In genomic region chr10:14401744-14402143, GRCm38 (mm10) we compare ENCODE assay signal across 13 mouse cellular contexts.
DNase-seq lines count a peak whose midpoint lies in the region; ATAC-seq lines count a peak whose summit lies in the region.
"Had no signal": no experiment of that assay in that cellular context is flagged by ENCODE, and none has a peak within 500 bp of the region (broad histone marks: within the 10 kb centered on the region; RNA-seq: fewer than 3 reads in every experiment).

No protein-coding gene starts in this region.

- no peak overlapping the region for H3K27ac ChIP-seq in limb, embryonic 15.5 days
- H3K27ac ChIP-seq: forebrain, embryonic 15.5 days; hindbrain, postnatal 0 days; kidney, postnatal 0 days had no signal

- DNase-seq in heart, postnatal 10 days, result peak; percentile 4 to 7
- no peak for DNase-seq in heart, postnatal 4 days
- peak; percentile 21 for DNase-seq in adrenal gland, postnatal 25 days
- peak; percentile 77 for DNase-seq in fibroblast of lung, adult 2 months (ENCODE audit: low read depth)
- no peak for DNase-seq in neural tube, embryonic 10.5 days (ENCODE audit: extremely low spot score, low spot score)
- no peak for DNase-seq in left cerebral cortex, adult 8-10 months (ENCODE audit: low spot score in 2 of 2)
- DNase-seq: cerebellum, adult 8-10 months; left cerebral cortex, postnatal 4 days had no signal

- intact Hi-C loops in heart, postnatal 10 days (cut with DNase I), result no loop called here

- H3K36me3 ChIP-seq in limb, embryonic 15.5 days, result peaks cover 4% of the 10 kb centered on the region; the same call in 1 of the 2 replicates
- H3K36me3 ChIP-seq: forebrain, embryonic 15.5 days had no signal

- WGBS in limb, embryonic 15.5 days, result 59% methylated on average over 8 of the region's 8 CpGs

- no peak overlapping the region for H3K4me2 ChIP-seq in limb, embryonic 15.5 days
- H3K4me2 ChIP-seq: forebrain, embryonic 15.5 days had no signal

- H3K9ac ChIP-seq in limb, embryonic 15.5 days, result no peak overlapping the region
- H3K9ac ChIP-seq: forebrain, embryonic 15.5 days had no signal

- H3K4me3 ChIP-seq in limb, embryonic 15.5 days, result no peak overlapping the region
- H3K4me3 ChIP-seq: forebrain, embryonic 15.5 days; myocyte had no signal

- H3K9me3 ChIP-seq in limb, embryonic 15.5 days, result 0 out of 2 replicates have a peak, but pooled peaks cover 4% of the 10 kb centered on the region

- H3K4me1 ChIP-seq in limb, embryonic 15.5 days, result no peaks in the 10 kb centered on the region
- H3K4me1 ChIP-seq: forebrain, embryonic 15.5 days had no signal

- ATAC-seq in limb, embryonic 15.5 days (ENCODE audit: insufficient number of reproducible peaks, low FRiP score, low TSS enrichment, low read depth), result peak; percentile 58; the same call in 1 of the 2 replicates
- ATAC-seq: forebrain, embryonic 15.5 days; hindbrain, postnatal 0 days had no signal

- H3K27me3 ChIP-seq in limb, embryonic 15.5 days, result no peaks in the 10 kb centered on the region
- H3K27me3 ChIP-seq: forebrain, embryonic 15.5 days had no signal

Comparison
In these comparisons a context has a peak if more than half of its experiments do, and no peak if none do; other contexts are left out.
1. DNase-seq: peak in heart, postnatal 10 days (2 of 2), adrenal gland, postnatal 25 days (single experiment) and fibroblast of lung, adult 2 months (single experiment); none in heart, postnatal 4 days (single experiment), neural tube, embryonic 10.5 days (single experiment) and left cerebral cortex, adult 8-10 months (0 of 2).